Comparison of ENCODE assay signal across 19 mouse cellular contexts in the genomic region with DNA sequence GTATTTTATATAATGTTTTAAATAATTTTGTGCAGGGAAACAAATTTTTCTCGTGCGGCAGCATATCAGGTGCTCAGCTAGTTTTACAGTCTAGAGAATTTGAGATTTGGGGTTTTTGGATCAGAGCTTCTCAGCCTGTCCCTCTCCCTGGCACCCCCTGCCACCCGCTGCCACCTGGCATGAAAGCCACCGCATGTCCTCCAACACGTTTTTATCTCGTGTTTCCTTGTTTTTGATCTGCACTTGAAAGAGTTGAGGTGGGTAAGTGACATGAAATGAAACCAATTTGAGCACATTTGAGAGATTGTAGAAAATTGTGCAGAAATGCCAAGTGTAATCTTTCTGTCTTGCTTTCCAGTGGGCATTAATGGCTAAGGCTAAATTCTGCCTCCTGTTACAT. TPM values are rescaled to one million over a fixed set of nuclear protein-coding genes. Genes with fewer than 3 reads are reported as not detected.
DNase-seq lines count a peak whose midpoint lies in the region.
"Had no signal": no experiment of that assay in that cellular context is flagged by ENCODE, and none has a peak within 500 bp of the region (broad histone marks: within the 10 kb centered on the region; RNA-seq: fewer than 3 reads in every experiment).

No protein-coding gene starts in this region.

- intact Hi-C loops in heart, postnatal 25 days (cut with DNase I) = no loop called here

- DNase-seq in spleen, postnatal 36 days (ENCODE audit: low spot score in 2 of 2) = peak; percentile 11 to 14
- DNase-seq in spleen, postnatal 10 days (ENCODE audit: low spot score in 2 of 2) = no peak
- DNase-seq in induced T-regulatory cell, adult 2 months (ENCODE audit: low read depth) = peak; percentile 23
- peak; percentile 59 to 63 for DNase-seq in thymus, postnatal 10 days (ENCODE audit: low spot score in 2 of 2)
- no peak for DNase-seq in right cerebral cortex, postnatal 14 days
- DNase-seq in heart, postnatal 25 days (ENCODE audit: low spot score) = no peak
- no peak for DNase-seq in lung, postnatal 14 days
- DNase-seq: adrenal gland, postnatal 10 days; cerebellum, adult 9-11 months; gastrocnemius, postnatal 25 days; heart, adult 18-20 months; heart, postnatal 10 days; kidney, adult 18-20 months; layer of hippocampus, adult 9-11 months; liver; lung, postnatal 4 days; right cerebral cortex, postnatal 25 days; spleen, adult 18-20 months had no signal

RNA-seq across cellular contexts. Expression of a gene that starts 11.6 kb away (rescaled TPM):
- total RNA-seq in heart, postnatal 25 days (2021) = not detected
- total RNA-seq: adrenal gland, postnatal 10 days; gastrocnemius, postnatal 25 days; heart, adult 18-20 months; heart, postnatal 10 days; megakaryocyte-erythroid progenitor cell, adult 5-6 weeks had no signal

Comparison
In these comparisons a context has a peak if more than half of its experiments do, and no peak if none do; other contexts are left out.
1. DNase-seq: peak in spleen, postnatal 36 days (2 of 2), induced T-regulatory cell, adult 2 months (single experiment) and thymus, postnatal 10 days (2 of 2); none in spleen, postnatal 10 days (0 of 2), right cerebral cortex, postnatal 14 days (single experiment), heart, postnatal 25 days (single experiment) and lung, postnatal 14 days (single experiment).